Comparison of ENCODE assay signal across 14 mouse cellular contexts in genomic region chr19:56631017-56631416, GRCm38 (mm10).
A peak's percentile ranks its signal among the peaks of the same experiment; 100 is the strongest.
DNase-seq lines count a peak whose midpoint lies in the region; ATAC-seq and TF ChIP-seq lines count a peak whose summit lies in the region.
"Had no signal": no experiment of that assay in that cellular context is flagged by ENCODE, and none has a peak within 500 bp of the region (broad histone marks: within the 10 kb centered on the region; RNA-seq: fewer than 3 reads in every experiment).

No protein-coding gene starts in this region.

- H3K4me1 ChIP-seq in forebrain, embryonic 10.5 days: 0 out of 2 replicates have a peak, but pooled peaks cover 6% of the 10 kb centered on the region
- H3K4me1 ChIP-seq in forebrain, embryonic 12.5 days: no peaks in the 10 kb centered on the region
- no peaks in the 10 kb centered on the region for H3K4me1 ChIP-seq in midbrain, postnatal 0 days (ENCODE audit: insufficient read depth, low read length)
- H3K4me1 ChIP-seq in midbrain, embryonic 16.5 days (ENCODE audit: control insufficient read depth, insufficient read depth, low read length): no peaks in the 10 kb centered on the region
- H3K4me1 ChIP-seq in heart, postnatal 0 days (ENCODE audit: control insufficient read depth, insufficient read depth): peaks cover 8% of the 10 kb centered on the region
- H3K4me1 ChIP-seq in stomach, embryonic 15.5 days: peaks cover 9% of the 10 kb centered on the region; the same call in 1 of the 2 replicates
- peaks cover 4% of the 10 kb centered on the region; the same call in 1 of the 2 replicates for H3K4me1 ChIP-seq in kidney, embryonic 14.5 days (ENCODE audit: control insufficient read depth, insufficient read depth, low read length)
- H3K4me1 ChIP-seq in hindbrain, embryonic 10.5 days (replicated peaks): peaks cover 4% of the 10 kb centered on the region; the same call in 1 of the 2 replicates
- H3K4me1 ChIP-seq: hindbrain, embryonic 15.5 days had no signal

- TF ChIP-seq CTCF in midbrain, postnatal 0 days (IDR thresholded peaks at IDR 0.05): no peak
- TF ChIP-seq CTCF in heart, postnatal 0 days (IDR thresholded peaks at IDR 0.05; ENCODE audit: low read depth): no peak

- 0 out of 2 replicates have a peak overlapping the region, but pooled peaks have one; percentile 30 for H3K27ac ChIP-seq in forebrain, embryonic 10.5 days
- no peak overlapping the region for H3K27ac ChIP-seq in forebrain, embryonic 12.5 days
- 0 out of 2 replicates have a peak overlapping the region, but pooled peaks have one; percentile 12 for H3K27ac ChIP-seq in midbrain, postnatal 0 days (ENCODE audit: low read depth, low read length)
- no peak overlapping the region for H3K27ac ChIP-seq in midbrain, embryonic 16.5 days (ENCODE audit: low read length)
- peak overlapping the region; percentile 68 for H3K27ac ChIP-seq in heart, postnatal 0 days (ENCODE audit: low read depth)
- peak overlapping the region; percentile 36 for H3K27ac ChIP-seq in stomach, embryonic 15.5 days
- no peak overlapping the region for H3K27ac ChIP-seq in kidney, embryonic 14.5 days (ENCODE audit: low read depth, low read length)
- no peak overlapping the region for H3K27ac ChIP-seq in hindbrain, embryonic 10.5 days
- H3K27ac ChIP-seq: embryonic facial prominence, embryonic 13.5 days; hindbrain, embryonic 15.5 days; limb, embryonic 12.5 days had no signal

- 93% methylated on average over 4 of the region's 4 CpGs for WGBS in forebrain, embryonic 10.5 days
- WGBS in forebrain, embryonic 12.5 days: 82% methylated on average over 4 of the region's 4 CpGs
- WGBS in midbrain, postnatal 0 days: 79% methylated on average over 4 of the region's 4 CpGs
- WGBS in midbrain, embryonic 16.5 days: 88% methylated on average over 4 of the region's 4 CpGs
- WGBS in heart, postnatal 0 days: 30% methylated on average over 4 of the region's 4 CpGs
- 66% methylated on average over 4 of the region's 4 CpGs for WGBS in stomach, embryonic 15.5 days
- 88% methylated on average over 4 of the region's 4 CpGs for WGBS in kidney, embryonic 14.5 days
- 88% methylated on average over 4 of the region's 4 CpGs for WGBS in hindbrain, embryonic 10.5 days

- TF ChIP-seq EP300 in heart, postnatal 0 days (IDR thresholded peaks at IDR 0.05; ENCODE audit: low read depth): no peak

- H3K4me3 ChIP-seq in forebrain, embryonic 10.5 days: no peak overlapping the region
- H3K4me3 ChIP-seq in forebrain, embryonic 12.5 days (replicated peaks): no peak overlapping the region
- H3K4me3 ChIP-seq in midbrain, postnatal 0 days (ENCODE audit: low read depth, low read length): no peak overlapping the region
- H3K4me3 ChIP-seq in midbrain, embryonic 16.5 days (ENCODE audit: low read depth, low read length): no peak overlapping the region
- no peak overlapping the region for H3K4me3 ChIP-seq in heart, postnatal 0 days (ENCODE audit: low read depth, low read length)
- no peak overlapping the region for H3K4me3 ChIP-seq in stomach, embryonic 15.5 days (replicated peaks)
- H3K4me3 ChIP-seq in kidney, embryonic 14.5 days (ENCODE audit: low read length): no peak overlapping the region
- no peak overlapping the region for H3K4me3 ChIP-seq in hindbrain, embryonic 10.5 days
- H3K4me3 ChIP-seq: embryonic facial prominence, embryonic 13.5 days; hindbrain, embryonic 15.5 days; limb, embryonic 12.5 days had no signal

- H3K4me2 ChIP-seq in forebrain, embryonic 12.5 days: no peak overlapping the region
- H3K4me2 ChIP-seq in midbrain, postnatal 0 days (ENCODE audit: low read depth, low read length, poor library complexity, severe bottlenecking): no peak overlapping the region
- H3K4me2 ChIP-seq in midbrain, embryonic 16.5 days (ENCODE audit: low read length): no peak overlapping the region
- H3K4me2 ChIP-seq in heart, postnatal 0 days (ENCODE audit: low read depth, low read length): peak overlapping the region; percentile 35
- no peak overlapping the region for H3K4me2 ChIP-seq in stomach, embryonic 15.5 days
- H3K4me2 ChIP-seq in kidney, embryonic 14.5 days (replicated peaks; ENCODE audit: low read depth, low read length): no peak overlapping the region
- H3K4me2 ChIP-seq: embryonic facial prominence, embryonic 13.5 days; hindbrain, embryonic 15.5 days; limb, embryonic 12.5 days had no signal

- H3K9me3 ChIP-seq in forebrain, embryonic 10.5 days: no peaks in the 10 kb centered on the region
- H3K9me3 ChIP-seq in forebrain, embryonic 12.5 days: no peaks in the 10 kb centered on the region
- H3K9me3 ChIP-seq in midbrain, postnatal 0 days (ENCODE audit: low read length): no peaks in the 10 kb centered on the region
- H3K9me3 ChIP-seq in midbrain, embryonic 16.5 days (replicated peaks; ENCODE audit: control insufficient read depth, low read length, poor library complexity, severe bottlenecking): no peaks in the 10 kb centered on the region
- H3K9me3 ChIP-seq in heart, postnatal 0 days (replicated peaks; ENCODE audit: control insufficient read depth, low read length): no peaks in the 10 kb centered on the region
- no peaks in the 10 kb centered on the region for H3K9me3 ChIP-seq in stomach, embryonic 15.5 days
- no peaks in the 10 kb centered on the region for H3K9me3 ChIP-seq in kidney, embryonic 14.5 days (ENCODE audit: control insufficient read depth, low read length)
- no peaks in the 10 kb centered on the region for H3K9me3 ChIP-seq in hindbrain, embryonic 10.5 days
- H3K9me3 ChIP-seq: embryonic facial prominence, embryonic 13.5 days; G1E; hindbrain, embryonic 15.5 days; limb, embryonic 12.5 days had no signal

- no peak overlapping the region for H3K9ac ChIP-seq in forebrain, embryonic 12.5 days
- H3K9ac ChIP-seq in midbrain, postnatal 0 days (replicated peaks; ENCODE audit: low read length, poor library complexity, severe bottlenecking): no peak overlapping the region
- no peak overlapping the region for H3K9ac ChIP-seq in midbrain, embryonic 16.5 days (ENCODE audit: low read depth, low read length)
- no peak overlapping the region for H3K9ac ChIP-seq in heart, postnatal 0 days (replicated peaks; ENCODE audit: low read depth, low read length)
- H3K9ac ChIP-seq in stomach, embryonic 15.5 days: no peak overlapping the region
- no peak overlapping the region for H3K9ac ChIP-seq in kidney, embryonic 14.5 days (ENCODE audit: low read depth, low read length)
- H3K9ac ChIP-seq: embryonic facial prominence, embryonic 13.5 days; hindbrain, embryonic 15.5 days; limb, embryonic 12.5 days had no signal

- no peaks in the 10 kb centered on the region for H3K27me3 ChIP-seq in forebrain, embryonic 10.5 days (ENCODE audit: poor library complexity, severe bottlenecking)
- no peaks in the 10 kb centered on the region for H3K27me3 ChIP-seq in forebrain, embryonic 12.5 days
- H3K27me3 ChIP-seq in midbrain, postnatal 0 days (ENCODE audit: insufficient read depth, low read length): no peaks in the 10 kb centered on the region
- no peaks in the 10 kb centered on the region for H3K27me3 ChIP-seq in midbrain, embryonic 16.5 days (ENCODE audit: control insufficient read depth, insufficient read depth, low read depth, low read length)
- no peaks in the 10 kb centered on the region for H3K27me3 ChIP-seq in heart, postnatal 0 days (ENCODE audit: control insufficient read depth, insufficient read depth, low read length)
- no peaks in the 10 kb centered on the region for H3K27me3 ChIP-seq in stomach, embryonic 15.5 days (replicated peaks)
- H3K27me3 ChIP-seq in kidney, embryonic 14.5 days (ENCODE audit: control insufficient read depth, insufficient read depth, low read length): no peaks in the 10 kb centered on the region
- no peaks in the 10 kb centered on the region for H3K27me3 ChIP-seq in hindbrain, embryonic 10.5 days (ENCODE audit: insufficient read depth, poor library complexity, severe bottlenecking)
- H3K27me3 ChIP-seq: embryonic facial prominence, embryonic 13.5 days; hindbrain, embryonic 15.5 days; limb, embryonic 12.5 days had no signal

- DNase-seq in forebrain, embryonic 10.5 days (ENCODE audit: extremely low spot score, low spot score): no peak
- peak; percentile 12 for DNase-seq in midbrain, postnatal 0 days (ENCODE audit: low spot score)
- DNase-seq in heart, postnatal 0 days (ENCODE audit: low spot score): peak; percentile 19
- no peak for DNase-seq in hindbrain, embryonic 10.5 days (ENCODE audit: low spot score)
- DNase-seq: cerebellum, adult 2 months; right cerebral cortex, postnatal 25 days had no signal

- H3K36me3 ChIP-seq in forebrain, embryonic 10.5 days (replicated peaks): no peaks in the 10 kb centered on the region
- H3K36me3 ChIP-seq in forebrain, embryonic 12.5 days (replicated peaks): no peaks in the 10 kb centered on the region
- H3K36me3 ChIP-seq in midbrain, postnatal 0 days (ENCODE audit: insufficient read depth, low read length): no peaks in the 10 kb centered on the region
- H3K36me3 ChIP-seq in midbrain, embryonic 16.5 days (ENCODE audit: control insufficient read depth, insufficient read depth, low read length): no peaks in the 10 kb centered on the region
- H3K36me3 ChIP-seq in heart, postnatal 0 days (replicated peaks; ENCODE audit: control insufficient read depth, insufficient read depth, low read length): no peaks in the 10 kb centered on the region
- H3K36me3 ChIP-seq in stomach, embryonic 15.5 days: no peaks in the 10 kb centered on the region
- no peaks in the 10 kb centered on the region for H3K36me3 ChIP-seq in kidney, embryonic 14.5 days (ENCODE audit: control insufficient read depth, insufficient read depth, low read length)
- H3K36me3 ChIP-seq in hindbrain, embryonic 10.5 days: no peaks in the 10 kb centered on the region
- H3K36me3 ChIP-seq: embryonic facial prominence, embryonic 13.5 days; G1E; hindbrain, embryonic 15.5 days; limb, embryonic 12.5 days had no signal

- ATAC-seq in forebrain, embryonic 12.5 days (ENCODE audit: low FRiP score): no peak
- no peak for ATAC-seq in midbrain, postnatal 0 days (ENCODE audit: low FRiP score)
- no peak for ATAC-seq in midbrain, embryonic 16.5 days
- ATAC-seq in heart, postnatal 0 days (ENCODE audit: insufficient read depth, low read depth): peak; percentile 41; the same call in 1 of the 2 replicates
- ATAC-seq in stomach, embryonic 15.5 days (ENCODE audit: insufficient read depth, low FRiP score, low read depth): no peak
- ATAC-seq in kidney, embryonic 14.5 days (ENCODE audit: low FRiP score, low TSS enrichment): no peak

Comparison
In these comparisons a context has a peak if more than half of its experiments do, and no peak if none do; other contexts are left out.
1. H3K27ac ChIP-seq: peak in forebrain, embryonic 10.5 days (single experiment), midbrain, postnatal 0 days (single experiment), heart, postnatal 0 days (single experiment) and stomach, embryonic 15.5 days (single experiment); none in forebrain, embryonic 12.5 days (single experiment), midbrain, embryonic 16.5 days (single experiment), kidney, embryonic 14.5 days (single experiment) and hindbrain, embryonic 10.5 days (single experiment).
2. DNase-seq: peak in midbrain, postnatal 0 days (single experiment) and heart, postnatal 0 days (single experiment); none in forebrain, embryonic 10.5 days (single experiment) and hindbrain, embryonic 10.5 days (single experiment).